Mouse (Mus musculus) liver (tissue): ENCODE measurements at regions not wholly inside any gene's neighbourhood (a gene's known extent, or its start where the extent isn't known, plus 50 kb on each side); places are given as distances from the start of the nearest gene placed in this dataset.

Source experiments
- DNase-seq: peaks from one replicate; pipeline ENCODE4 v3.0.0-alpha.2; 2020; ENCODE audit warnings: mixed read lengths

DNA sequence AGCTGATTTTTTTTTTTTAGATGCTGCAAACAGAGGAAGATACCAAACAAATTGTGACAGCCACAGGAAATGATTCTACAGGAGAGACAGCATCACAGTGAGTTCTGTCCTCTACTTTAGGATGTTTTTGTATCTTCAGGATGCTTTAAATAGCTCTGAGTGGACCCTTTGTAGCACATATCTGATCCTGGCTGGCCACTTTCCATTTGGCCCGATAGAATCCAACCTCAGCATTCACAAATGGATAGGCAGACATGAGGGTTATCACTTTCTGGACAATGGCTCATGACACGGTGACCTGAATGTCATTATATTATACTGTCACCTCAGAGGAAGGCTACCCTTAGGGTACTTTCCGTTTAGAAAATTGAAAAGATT lies 379.3 kb downstream of the Gm10295 start:
- no peak for DNase-seq

DNA sequence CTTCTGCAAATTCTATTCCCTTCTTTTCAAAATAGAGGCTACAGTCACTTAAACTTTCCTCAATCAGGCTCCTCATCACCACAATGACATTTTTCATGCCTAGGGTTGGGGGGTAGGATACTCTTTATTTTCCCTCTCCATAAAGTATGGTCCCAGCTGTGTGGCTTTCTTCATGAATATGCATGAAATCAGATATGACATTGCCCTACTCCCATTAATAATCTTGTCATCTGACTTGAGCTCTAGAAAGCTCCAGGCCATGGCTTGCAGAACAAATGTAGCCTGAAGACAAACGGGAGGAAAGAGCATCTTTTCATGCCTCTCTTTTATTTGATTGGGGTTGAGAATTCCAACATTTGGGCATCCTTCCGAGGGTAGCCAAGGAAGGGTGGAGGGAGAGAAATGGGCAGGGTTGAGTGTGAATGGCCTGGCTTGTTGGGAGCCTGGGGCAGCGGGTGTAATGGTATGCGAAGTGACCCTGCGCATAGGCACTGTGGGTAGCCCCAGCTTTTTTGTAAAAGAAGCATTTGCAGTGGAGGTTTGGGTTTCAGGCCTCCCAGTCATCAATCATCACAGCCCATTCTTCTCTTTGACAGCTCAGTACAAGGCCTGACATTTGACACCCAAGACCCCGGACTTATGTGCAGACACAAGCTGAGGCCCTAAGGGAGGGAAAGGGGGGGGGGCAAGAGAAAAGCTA lies 379.8 kb downstream of the Gm10295 start:
- DNase-seq: no peak

DNA sequence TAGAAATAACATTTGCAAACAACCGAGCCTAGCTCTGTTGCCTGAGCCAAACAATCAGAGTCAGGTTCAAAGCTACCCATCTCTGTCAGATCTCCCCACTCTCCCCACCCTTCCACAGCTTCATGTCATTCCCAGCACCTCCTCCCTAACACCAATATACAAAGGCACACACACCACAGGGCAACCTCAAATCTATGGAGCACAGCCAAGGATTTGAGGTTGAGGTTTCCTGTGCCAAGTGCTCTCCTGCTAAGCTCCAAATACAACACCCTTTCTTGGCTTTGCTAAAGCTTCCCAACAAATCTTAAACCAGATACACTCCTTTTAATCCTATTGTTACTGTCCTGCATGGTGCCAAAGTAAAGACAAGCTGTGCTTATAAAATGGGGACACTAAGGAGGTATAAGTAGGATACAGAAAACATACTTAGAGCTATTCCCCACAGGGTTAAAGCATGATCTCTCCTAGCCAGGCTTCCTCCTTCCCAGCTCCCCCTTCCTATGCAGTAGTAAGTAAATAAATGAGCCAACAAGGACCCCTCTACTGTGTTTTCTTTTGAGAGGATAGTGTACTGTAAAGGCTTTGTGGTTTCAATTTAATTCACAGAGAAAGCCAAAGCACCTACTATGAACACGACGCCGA lies 398.8 kb downstream of the Gm10295 start:
- DNase-seq: no peak

DNA sequence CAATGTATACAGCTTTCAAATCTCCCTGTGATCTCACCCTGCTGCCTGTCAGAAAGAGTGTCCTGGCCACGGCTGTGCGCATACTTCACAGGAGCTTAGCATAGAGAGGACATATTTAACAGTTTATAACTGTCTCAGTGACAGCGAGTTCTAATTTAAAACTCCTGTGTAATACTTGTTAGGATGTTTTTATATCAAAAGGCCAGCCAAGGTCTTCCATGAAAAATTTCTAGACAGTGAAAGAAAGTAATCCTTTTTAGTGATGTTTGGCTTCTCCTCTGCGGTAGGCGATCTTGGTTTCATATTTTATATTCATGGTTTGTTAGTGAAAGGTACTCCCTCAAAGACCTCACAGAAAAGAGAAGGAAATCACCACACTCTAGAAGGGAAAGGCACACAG lies 403.0 kb downstream of the Gm10295 start:
- no peak for DNase-seq

DNA sequence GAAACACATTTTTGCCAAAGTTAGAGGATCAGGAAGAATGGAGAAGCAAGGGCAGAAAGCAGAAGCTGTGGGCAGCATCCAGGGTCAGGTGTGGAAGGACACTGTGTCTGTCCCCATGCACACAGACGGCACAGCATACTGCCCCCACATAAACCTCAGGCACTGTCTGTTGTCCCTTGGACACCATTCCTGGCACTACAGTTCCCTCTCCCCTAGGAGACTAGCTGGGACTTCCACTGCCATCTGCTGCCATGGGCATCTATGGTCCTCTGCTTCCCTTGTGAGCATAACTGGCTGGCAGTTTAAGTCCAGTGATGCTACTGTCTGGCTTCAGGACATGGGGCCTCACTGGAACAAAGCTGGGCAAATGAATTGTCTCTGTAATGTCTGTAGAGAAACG lies 405.0 kb downstream of the Gm10295 start:
- DNase-seq: no peak

DNA sequence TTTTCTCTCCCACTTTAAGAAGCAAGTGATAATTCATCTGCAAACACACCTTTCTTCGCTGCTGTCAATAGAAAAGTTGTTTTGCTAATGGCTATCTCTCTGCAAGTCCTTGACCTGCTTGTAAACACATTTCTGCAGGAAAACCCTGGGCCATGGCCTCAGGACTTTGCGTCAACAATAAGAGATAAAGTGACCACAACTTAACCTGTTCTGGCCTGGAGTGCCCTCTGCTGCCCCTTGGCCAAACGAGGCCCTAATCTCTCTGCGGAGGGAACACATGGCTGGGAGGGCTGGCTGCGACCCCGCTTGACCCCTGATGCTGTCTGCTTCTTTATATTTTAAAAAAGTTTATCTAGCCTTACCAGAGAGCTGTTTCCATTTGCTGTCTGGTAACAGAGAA lies 420.4 kb downstream of the Gm10295 start:
- DNase-seq: peak; percentile 22

DNA sequence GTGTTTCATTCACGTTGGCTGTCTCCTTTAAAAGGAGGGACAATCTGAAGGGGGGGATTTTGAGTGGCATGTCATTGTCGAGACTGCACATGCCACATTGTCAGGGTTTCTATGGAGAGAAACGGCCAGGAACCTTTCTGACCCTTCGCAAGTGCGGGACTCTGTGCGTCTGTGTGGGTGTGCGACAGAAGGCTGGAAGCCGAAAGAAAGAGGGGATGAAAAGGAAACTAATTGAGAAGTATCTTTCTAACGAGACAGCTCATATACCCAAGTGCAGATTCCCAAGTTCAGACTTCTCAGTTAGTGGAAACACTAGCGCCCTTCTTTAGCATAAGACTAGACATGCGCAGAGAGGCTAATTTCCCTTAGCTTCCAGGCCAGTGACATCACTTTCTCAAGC lies 421.4 kb downstream of the Gm10295 start:
- DNase-seq: no peak

DNA sequence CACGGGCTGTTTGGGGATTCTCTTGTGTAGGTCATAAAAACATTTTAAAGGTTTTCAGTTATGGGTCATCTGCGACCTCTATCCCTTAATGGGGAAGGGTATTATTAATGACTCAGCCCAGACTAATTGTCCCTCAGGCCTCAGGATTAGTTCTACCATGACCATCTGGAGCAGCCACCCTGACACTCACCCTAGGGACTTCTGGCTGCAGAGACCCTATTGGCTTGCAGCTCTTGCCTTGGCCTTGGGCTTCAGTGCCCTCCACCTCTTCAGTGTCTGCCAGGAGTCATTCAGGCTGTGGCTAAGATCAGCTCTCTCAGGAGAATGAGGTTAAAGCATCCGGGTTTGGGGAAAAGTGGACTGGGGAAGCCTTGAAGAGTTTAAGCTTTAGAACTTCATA lies 423.3 kb downstream of the Gm10295 start:
- no peak for DNase-seq

DNA sequence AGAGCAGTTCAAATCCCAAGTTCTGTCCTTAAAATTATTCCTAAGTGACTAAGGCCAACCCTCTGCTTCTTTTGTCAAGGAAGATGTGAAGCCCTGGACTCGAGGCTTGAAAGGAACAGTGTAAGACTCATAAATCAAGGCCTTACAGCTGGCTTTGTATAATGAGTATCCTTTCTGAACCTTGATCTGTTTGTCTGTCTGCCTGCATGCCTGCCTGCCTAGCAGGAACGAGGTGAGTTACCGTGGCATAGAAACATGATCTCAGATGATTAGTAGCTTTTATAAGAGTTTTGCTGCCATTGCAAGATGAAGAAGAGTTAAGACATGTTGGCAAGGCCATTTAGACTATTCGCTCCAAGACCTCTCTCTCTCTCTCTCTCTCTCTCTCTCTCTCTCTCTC lies 434.3 kb downstream of the Gm10295 start:
- no peak for DNase-seq

DNA sequence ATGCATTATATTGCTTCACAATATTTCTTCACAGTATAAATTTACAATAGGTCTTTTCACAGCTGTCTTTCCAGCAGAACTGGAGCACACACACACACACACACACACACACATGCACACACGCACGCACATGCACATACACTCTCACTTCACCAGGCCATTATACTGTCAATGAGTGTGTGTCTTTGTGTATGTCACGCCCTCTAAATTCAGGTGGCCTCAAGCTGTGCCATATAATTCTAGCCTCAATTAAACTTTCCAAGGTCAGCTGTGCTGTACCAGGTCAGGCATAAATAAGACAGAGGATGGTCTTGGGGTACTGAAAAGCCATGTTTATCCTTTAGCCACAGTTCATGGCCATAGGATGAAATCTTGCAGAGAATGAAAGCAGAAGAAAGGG lies 442.4 kb downstream of the Gm10295 start:
- no peak for DNase-seq

DNA sequence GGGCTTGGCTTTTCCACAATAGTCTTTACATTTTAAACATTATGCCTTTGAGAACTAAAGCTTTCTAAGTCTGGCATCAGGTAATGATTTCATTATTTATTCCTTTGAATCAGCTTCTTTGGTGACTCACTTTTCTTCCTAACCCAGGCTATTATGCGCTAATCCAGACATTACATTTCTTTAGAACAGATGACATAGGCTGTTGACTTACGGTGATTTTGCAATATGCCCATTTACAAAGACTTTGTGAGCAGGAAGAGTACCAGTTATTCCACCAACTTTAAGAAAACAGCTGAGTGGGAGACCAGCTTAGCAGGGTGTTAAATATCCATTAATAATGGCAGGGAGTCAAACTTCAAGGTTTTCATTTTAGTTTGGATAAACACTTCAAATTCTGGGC lies 459.6 kb downstream of the Gm10295 start:
- DNase-seq: no peak

DNA sequence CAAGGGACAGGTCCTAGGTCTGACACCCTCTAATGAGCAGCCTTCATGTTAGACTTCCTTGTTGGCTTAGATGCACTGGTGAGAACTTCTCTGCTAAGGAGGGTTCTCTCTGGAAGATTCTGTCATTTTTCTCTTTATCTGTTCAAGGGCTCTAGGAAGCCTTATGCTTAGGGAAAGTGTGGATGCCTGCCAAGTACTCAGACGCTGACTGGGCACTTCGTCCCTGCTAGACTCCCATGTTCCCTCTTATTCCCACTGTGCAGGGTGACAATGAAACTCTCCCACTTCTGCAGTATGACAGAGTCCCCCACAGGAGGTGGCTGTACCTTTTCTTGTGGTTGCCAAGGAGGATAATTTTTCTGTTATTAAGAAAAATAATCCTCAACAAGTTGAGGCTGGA lies 470.8 kb downstream of the Gm10295 start:
- no peak for DNase-seq

DNA sequence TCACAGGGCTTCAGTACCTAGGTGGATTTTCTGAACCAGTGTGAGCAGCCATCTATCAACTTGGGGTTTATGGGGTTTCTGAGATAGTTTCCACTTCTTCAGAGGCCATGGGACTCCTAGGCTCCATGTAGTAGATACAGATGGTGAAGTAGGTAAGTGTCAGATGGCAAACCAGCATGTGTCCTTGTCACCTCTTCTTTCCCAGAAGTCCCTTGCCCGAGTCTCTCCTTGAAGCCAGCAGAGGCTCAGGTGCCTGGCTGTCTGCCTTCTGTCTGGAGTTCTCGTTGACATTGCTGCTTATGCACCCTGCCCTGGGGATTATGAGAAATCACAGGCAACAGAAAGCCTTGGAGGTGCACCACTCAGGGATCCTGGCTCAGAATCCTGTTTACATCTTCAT lies 476.9 kb downstream of the Gm10295 start:
- no peak for DNase-seq

DNA sequence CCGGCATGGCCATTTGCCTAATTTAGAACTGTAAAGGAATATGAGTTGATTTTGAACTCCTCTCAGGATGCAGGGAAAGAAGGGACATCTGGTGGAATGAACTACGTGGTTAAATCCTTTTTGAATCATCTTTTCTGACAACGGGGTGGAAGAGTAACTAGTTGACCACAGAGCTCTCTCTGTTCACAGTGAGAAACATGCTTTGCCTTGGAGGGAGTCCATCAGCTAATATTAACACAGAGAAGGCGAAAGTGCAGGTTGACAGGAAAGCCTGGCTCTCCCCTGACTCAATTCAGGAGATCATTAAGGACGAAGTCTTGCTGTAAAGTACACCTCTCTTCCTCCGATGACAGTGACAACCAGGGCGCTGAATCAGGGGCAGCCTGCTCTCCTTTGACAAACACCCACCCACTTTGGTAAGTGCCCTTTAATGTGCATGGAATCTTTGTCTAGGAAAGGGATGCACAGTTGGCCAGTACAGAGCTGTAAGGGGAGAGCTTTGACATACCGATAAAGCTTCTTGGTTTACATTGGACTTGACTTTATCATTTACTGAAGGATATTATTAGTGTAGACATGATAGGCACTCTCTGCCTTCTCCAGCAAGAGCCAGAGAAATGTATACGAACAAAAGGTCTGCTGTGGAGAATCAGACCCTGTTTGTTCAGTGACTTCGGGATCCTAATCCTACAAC lies 480.3 kb downstream of the Gm10295 start:
- DNase-seq: no peak

DNA sequence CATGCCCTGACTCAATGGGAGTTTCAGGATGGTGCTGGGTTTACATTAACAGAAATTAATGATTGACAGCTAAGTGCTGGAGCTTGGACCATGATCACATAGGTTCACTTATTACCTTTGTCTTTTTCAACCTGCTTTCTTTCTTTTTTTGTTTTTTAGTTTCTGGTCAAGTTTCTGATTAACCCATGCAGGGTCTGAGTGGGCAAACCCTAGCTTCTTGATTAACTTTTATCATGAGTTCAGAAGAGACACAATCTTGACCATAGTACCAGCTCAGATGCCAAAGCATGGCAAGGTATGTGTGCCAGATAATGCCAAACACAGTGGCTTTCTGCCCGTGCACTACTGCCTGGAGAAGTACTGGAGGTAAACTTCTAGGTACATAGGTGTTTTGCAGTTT lies 482.2 kb downstream of the Gm10295 start:
- DNase-seq: no peak

DNA sequence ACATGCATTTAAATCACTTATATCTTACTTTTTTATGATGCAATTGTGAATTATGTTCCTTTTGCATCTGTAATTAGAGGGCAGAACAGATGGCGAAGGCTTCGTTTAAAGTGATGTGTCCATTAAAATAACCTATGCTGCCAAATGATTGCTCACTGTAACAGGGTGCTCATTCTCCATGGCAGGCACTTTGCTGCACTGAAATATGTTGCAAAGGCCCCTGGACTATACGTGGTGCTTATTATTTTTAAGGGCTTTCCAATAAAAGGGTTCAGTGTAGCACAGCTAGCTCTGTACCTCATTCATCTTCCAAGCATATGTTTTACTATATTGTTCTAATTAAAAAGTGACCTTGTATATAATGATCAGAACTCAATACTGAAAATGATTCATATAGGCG lies 491.3 kb downstream of the Gm10295 start:
- DNase-seq: no peak

DNA sequence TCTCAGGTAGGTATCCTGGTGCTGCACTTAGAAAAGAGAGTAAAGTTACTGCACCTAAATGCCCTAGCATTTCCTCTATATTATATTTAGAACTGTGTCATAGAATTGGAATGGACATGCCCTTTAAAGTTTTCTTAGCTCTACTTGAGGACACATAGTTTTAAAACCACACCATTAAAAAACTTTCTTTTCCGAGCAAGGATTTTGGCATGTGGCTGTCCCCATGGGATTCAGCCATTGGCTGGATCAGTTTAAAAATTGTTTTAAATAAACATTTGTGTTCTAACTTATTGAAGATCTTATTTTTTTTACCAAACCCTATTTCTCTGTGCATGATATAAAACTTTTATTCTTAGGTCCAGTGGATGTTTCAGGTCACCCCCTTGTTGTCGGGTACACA lies 484.2 kb upstream of the Nr2f2 start:
- DNase-seq: no peak

DNA sequence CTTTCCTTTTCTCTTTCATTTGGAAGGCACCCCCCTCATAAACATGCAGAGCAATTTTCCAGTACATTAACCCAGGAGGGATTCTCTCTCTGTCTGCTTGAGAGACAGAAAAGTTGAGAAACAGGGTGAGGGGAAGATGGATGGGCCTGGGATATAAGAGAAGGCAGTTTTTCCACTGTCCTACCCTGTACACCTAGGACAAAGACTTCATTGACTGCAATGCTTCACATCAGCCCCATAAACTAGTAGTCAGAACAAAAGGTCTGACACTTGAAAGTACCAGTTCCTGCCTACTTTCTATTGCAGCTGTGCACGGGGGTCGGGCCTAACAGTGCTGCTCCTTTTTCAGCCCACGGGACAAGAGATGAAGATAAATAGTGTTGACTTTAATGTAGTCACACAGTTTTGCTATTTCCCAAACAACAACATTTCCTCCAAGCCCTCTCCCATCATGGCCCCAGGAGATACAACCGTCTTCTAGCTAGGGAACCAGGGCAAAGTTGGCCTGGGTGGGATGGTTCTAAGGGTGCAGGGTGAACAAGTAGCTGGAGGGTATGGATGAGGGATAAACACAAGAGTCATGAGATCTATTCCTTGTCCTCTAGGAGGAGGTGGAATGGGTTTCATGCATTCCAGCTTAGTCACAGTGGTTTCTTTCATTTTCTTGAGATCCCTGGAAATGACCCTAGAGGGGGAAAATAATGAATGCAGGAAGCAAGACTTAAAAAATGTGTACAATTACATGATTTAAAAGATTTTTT lies 481.7 kb upstream of the Nr2f2 start:
- no peak for DNase-seq

DNA sequence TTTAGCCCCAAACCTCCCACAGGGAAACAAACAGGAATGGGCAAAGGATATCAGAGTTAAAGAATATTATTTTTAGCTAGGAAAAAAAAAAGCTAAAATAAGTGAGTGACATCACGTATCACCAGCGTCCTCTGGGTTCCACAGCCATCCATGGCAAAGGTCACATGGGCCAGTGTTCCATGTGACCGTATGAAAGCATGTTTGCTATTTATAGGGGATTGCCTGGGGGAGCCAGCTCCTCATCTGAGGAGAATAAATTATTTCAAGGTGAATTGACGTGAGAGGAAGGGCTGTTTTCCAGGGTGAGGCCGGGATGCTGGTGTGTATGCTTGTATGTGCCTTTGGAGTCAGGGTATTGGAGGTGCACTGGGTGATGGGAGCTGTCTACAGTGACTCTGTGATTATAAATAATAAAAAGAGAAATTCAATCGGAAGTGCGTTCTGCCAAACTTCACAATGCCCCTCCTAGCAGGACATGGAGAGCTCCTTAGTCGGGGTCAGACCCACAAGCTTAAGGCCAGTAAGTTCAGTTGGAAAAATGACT lies 481.0 kb upstream of the Nr2f2 start:
- DNase-seq: no peak

DNA sequence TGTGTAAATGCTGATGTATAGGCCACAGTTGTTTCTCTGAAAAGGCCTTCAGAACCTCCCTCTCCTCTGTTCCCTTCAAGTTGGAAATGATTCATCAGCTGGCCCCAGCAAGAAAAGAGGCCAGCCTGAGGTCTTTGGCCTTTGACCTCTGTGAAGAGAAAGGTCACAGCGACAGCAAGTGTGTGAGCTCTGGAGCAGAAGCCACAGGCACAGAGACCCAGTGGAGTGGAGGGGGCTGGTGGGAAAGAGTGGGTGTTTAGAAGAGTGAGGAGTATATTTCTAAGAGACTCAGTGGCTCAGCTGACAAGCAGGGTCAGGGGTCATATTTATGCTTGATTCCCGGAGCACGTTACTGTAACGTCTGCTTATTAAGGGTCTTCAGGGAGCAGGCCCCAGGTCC lies 479.5 kb upstream of the Nr2f2 start:
- DNase-seq: peak; percentile 5

DNA sequence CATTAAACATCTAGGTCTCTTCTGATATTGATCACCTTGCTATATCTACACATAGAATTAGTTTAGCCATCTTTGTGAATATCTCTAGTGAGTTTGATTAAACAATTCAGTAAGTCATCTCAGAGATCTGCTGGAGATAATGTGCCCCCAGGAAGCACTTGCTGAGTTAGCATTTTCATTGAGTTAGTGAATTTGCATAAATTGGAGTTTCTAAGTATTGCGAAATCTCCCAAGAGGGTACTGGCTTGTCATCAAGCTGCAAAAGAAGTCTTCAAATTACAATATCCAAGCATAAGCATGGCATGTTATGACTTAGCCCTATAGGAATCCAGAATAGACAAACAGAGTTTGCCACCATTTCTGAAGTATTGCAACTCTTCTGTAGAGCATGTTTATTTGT lies 473.6 kb upstream of the Nr2f2 start:
- no peak for DNase-seq

DNA sequence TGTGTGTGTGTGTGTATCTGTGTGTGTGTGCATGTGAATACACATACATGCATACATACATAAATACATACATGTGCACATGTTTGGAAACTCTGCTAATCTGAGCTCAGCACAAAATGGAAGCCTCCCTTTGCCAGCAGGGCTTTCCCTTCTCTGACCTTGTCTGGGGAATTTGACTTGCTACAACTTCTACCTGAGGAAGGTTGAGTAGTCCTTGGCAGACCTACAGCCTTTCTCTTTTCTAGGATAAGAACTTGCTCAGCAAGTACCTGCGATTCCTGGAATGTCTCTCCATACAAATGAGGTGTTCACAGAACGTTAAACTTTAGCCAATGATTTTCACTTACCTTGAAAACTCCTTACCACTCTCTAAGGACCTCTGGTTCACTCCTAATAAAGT lies 472.7 kb upstream of the Nr2f2 start:
- DNase-seq: no peak

DNA sequence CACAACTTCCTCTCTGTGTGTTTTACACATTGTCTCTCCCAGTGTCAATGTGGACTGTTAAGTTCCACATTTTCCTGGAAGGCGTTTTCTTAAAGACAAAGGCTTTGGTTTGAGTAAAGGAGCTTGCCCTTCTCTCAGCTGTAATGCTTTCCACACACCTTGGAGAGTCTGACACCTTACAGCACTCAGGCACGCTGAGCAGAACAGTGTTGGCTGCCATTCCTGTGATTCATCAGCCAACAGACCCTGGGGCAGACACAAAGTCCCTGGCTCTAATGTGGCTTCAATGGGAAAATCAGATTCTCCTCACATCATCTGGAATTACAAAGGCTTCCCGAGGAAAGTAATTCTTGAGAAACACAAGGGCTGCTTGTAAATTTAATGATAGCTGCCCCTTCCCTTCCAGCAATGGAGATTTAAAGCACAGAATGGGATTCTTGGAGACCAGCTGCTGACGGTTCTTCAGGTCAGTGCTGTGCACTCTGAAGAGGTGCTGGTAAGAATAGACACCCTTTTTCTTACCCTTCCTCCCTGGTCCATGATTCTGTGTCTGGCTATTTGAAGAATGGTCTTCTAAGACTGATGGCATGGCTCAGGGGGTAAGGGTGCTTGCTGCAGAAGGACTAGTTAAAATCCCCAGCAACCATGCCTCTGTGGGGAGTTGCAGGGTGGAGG lies 468.4 kb upstream of the Nr2f2 start:
- no peak for DNase-seq
